Mouse (Mus musculus) layer of hippocampus, adult 11-12 months (tissue): ENCODE results near the gene Kcnh1.

Source experiments
- DNase-seq: peaks from one replicate; pipeline ENCODE4 v3.0.0; 2022; ENCODE audit warnings: low spot score

Kcnh1 gene

GRCm38 (mm10) chr1:192324223-192324622 is 133.6 kb downstream of the Kcnh1 start:
- DNase-seq: no peak

- no peak for DNase-seq
These were observed 136.5 kb downstream of the Kcnh1 start for GRCm38 (mm10) chr1:192327052-192327451.

GRCm38 (mm10) chr1:192331207-192331606 is 140.6 kb downstream of the Kcnh1 start:
- no peak for DNase-seq

GRCm38 (mm10) chr1:192336029-192336428 is 145.5 kb downstream of the Kcnh1 start:
- no peak for DNase-seq

GRCm38 (mm10) chr1:192339361-192340077 is 148.9 kb downstream of the Kcnh1 start:
- no peak for DNase-seq

GRCm38 (mm10) chr1:192341774-192342173 is 151.2 kb downstream of the Kcnh1 start:
- peak; percentile 34 for DNase-seq

- no peak for DNase-seq
These were observed 153.4 kb downstream of the Kcnh1 start for GRCm38 (mm10) chr1:192343996-192344395.

- DNase-seq: no peak
These were observed 156.8 kb downstream of the Kcnh1 start for GRCm38 (mm10) chr1:192347327-192347726.

GRCm38 (mm10) chr1:192356231-192356630 is 165.7 kb downstream of the Kcnh1 start:
- DNase-seq: no peak

GRCm38 (mm10) chr1:192359212-192359611 is 168.6 kb downstream of the Kcnh1 start:
- DNase-seq: no peak

- DNase-seq: no peak
These were observed 177.8 kb downstream of the Kcnh1 start for GRCm38 (mm10) chr1:192368336-192368735.

GRCm38 (mm10) chr1:192371943-192372614 is 181.5 kb downstream of the Kcnh1 start:
- DNase-seq: no peak

- DNase-seq: no peak
These were observed 188.0 kb downstream of the Kcnh1 start for GRCm38 (mm10) chr1:192378546-192379075.

GRCm38 (mm10) chr1:192380596-192381041 is 190.0 kb downstream of the Kcnh1 start:
- DNase-seq: no peak

GRCm38 (mm10) chr1:192387624-192388023 is 197.1 kb downstream of the Kcnh1 start:
- DNase-seq: no peak

- no peak for DNase-seq
These were observed 200.5 kb downstream of the Kcnh1 start for GRCm38 (mm10) chr1:192391041-192391440.

- no peak for DNase-seq
These were observed 201.7 kb downstream of the Kcnh1 start for GRCm38 (mm10) chr1:192392232-192392631.

- no peak for DNase-seq
These were observed 209.3 kb downstream of the Kcnh1 start for GRCm38 (mm10) chr1:192399667-192400490.

GRCm38 (mm10) chr1:192400991-192401390 is 210.4 kb downstream of the Kcnh1 start:
- DNase-seq: no peak

GRCm38 (mm10) chr1:192402911-192403704 is 212.5 kb downstream of the Kcnh1 start:
- DNase-seq: no peak

- DNase-seq: no peak
These were observed 214.6 kb downstream of the Kcnh1 start for GRCm38 (mm10) chr1:192405136-192405535.

GRCm38 (mm10) chr1:192406589-192406988 is 216.0 kb downstream of the Kcnh1 start:
- DNase-seq: no peak
